Mouse (Mus musculus): ENCODE measurements around the gene Dact3.

GRCm38 (mm10) chr7:16843441-16844171, 31.5 kb upstream of the Dact3 start:
- no peak for TF ChIP-seq CTCF (IDR thresholded peaks at IDR 0.05 in 2 of 3, conservative IDR thresholded peaks at IDR 0.05 in 1 of 3; ENCODE audit: control insufficient read depth in 1 of 3, insufficient read depth in 1 of 3, low read depth in 2 of 3, low read length in 3 of 3, poor library complexity in 1 of 3, severe bottlenecking in 1 of 3)
- TF ChIP-seq GATA1 (IDR thresholded peaks at IDR 0.05; ENCODE audit: low read depth, low read length) = no peak

Data from MEL (cell line).